Mouse (Mus musculus) frontal cortex, postnatal 14 days (tissue): ENCODE measurements around the gene Tspo2.

ENCODE experiments used
- DNase-seq, 2 experiments: peaks; one replicate each; pipeline ENCODE4 v3.0.0; 2022; ENCODE audit warnings: low spot score in 2 of 2

Gene Tspo2

DNA sequence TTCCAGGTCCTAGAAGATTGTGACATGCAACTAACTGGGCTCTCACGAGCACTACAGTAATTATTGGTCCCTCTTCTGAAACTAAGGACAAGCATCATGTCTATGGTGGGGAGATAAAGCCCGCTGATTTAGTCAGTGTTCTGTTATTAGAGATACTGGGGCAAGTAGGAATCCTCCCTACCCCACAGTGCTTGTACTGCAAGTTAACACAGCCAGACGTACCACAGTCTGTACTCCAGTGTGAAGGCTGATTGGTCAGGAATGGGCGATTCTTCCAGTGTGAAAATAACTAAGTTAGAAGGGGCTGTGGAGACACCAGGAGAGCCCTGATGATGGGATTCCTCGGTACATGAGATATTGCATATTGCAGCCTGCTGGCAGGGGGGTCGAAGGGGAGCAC is 33.8 kb downstream of the Tspo2 start:
- no peak for DNase-seq

GRCm38 (mm10) chr17:48416425-48417195 is 34.7 kb downstream of the Tspo2 start:
- peak in 1 of 2 experiments; percentile 59 for DNase-seq

DNA sequence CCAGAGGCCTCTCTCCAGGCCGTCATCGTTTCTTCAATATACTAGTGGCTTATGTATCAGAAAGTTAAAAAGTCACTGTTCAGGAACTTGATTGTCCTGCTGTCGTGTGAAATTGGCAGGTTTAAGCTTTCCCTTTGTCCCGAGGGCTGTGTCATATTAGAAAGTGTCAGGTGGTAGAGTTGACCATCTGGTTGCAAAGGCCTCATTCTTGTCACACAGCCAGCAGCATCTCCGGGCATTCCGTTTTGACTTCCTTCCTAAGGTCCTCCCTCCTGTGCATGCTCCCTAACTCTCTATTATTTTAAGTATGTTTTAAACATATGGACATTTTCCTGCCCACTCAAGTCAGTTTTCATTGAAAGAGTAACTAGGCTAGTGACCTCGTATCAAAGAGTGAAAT is 35.3 kb downstream of the Tspo2 start:
- DNase-seq: no peak

DNA sequence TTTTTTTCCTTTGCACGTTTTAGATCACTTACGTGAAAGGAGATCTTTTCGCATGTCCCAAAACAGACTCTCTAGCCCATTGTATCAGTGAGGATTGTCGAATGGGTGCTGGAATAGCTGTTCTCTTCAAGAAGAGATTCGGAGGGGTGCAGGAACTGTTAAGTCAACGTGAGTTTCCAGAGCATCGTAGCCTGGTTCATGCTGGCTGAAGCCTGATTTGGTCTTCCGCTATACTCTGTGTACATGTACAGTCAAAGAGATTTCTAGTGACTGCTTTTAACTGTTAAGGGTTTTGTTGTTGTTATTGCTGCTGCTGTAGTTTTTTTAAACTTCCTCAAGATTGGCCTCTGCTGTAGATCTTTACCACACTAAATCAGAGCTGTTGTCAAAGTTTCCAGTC is 40.1 kb downstream of the Tspo2 start:
- no peak for DNase-seq

DNA sequence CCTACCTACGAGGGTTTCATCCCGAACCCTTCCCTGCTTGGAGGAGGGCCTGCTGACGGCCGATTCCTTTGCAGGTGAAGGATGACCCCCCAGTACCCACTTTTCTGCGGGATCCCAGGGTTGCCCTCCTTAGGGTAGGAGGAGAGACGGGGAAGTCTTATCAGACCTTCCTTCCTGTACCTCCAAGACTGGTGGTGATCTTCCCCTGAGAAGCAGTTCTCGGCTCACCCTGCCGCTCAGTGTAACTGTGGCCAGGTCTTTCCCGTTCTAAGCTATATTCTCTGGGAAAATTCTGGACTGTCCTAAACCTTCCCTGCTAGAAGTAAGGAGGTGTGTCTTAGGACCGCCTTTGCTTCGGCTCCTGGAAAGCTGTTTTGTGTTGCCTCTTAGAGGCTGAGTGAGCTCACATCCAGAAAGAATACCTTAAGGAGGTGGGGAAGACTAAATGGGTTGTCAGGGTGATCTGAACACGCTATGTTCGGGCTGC is 41.0 kb downstream of the Tspo2 start:
- DNase-seq: no peak

DNA sequence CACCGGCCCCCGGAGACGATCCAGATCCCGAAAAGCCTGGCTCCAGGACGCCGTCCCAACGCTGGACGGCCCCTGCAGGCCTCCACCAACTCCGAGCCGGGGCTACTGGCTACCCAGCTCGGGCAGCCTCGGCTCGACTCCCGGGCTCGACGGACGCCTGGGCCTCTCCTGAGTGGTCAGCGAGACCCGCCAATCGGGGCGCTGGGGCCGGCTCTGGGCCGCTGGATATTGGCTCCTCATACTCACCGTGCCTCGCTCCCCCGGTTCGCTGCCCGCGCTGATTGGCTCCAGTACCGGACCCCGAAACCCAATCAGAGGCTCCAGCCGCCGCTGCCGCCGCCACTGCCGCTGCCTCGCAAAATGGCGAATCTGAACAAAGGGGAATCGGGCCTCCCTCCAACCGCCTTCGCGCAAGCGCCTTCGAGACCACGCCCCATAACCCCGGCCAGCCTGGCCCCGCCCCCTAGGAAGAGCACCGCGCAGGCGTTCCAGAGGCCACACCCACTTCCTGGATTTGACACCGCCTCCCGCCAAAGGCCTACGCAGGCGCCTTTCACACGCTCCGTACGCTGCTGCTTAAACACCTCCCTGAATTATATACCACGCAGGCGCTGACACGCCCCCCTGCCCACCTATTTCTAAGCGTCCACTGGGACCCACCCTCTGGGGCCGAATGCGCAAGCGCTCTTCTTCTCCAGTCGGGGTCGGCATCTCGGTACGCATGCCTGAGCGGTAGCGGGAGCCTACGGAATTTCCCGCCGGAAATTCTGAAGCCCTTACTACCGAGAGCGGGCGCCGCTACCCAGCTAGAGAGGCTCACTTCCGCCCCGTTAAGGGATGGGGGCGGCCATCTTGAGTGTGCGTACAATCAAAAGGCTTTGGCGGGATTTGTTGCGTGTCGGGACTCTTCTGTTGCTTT is 41.7 kb downstream of the Tspo2 start, which contains the start of the genes Nfya and Oard1:
Gene Nfya (minus strand): TSS at position 527 of the 919 bp plus-strand sequence.
Gene Oard1 (plus strand): TSS at position 635 of the 919 bp plus-strand sequence.
- peak; percentile 100 for DNase-seq

GRCm38 (mm10) chr17:48408526-48409291 is 42.6 kb downstream of the Tspo2 start:
- peak; percentile 44 to 58 for DNase-seq

DNA sequence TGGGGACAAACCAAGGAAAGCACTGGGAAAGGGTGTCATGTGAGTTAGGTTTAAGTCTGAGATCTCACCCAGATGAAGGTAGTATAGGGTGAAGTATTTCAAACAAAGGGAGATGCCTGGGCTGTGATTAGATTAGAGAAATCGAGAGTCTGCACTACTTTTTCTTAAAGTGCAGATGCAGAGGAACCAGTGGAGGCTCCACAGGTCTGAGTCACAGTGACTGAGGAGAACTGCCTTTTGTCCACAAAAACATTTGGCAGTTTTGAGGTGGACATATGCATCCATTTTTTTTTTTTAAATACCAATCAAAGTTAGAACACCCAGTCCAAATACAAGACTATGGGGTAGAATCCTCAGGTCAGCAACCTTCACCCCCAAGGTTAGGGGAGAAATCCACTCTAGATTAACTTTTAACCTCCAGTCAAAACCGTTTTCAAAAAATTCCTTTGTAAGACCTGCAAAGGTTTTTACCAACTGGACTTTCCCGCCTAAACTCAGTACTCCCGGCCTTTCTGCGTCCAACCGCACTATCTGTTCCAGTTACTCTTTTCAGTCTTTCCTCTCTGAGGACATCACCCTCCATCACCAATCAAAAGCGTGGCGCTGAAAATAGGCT is 43.3 kb downstream of the Tspo2 start:
- no peak for DNase-seq

- no peak for DNase-seq
Measured at GRCm38 (mm10) chr17:48407154-48407553, 44.2 kb downstream of the Tspo2 start.

GRCm38 (mm10) chr17:48404706-48405105 is 46.6 kb downstream of the Tspo2 start:
- no peak for DNase-seq

- DNase-seq: no peak
Measured at GRCm38 (mm10) chr17:48403848-48404247, 47.5 kb downstream of the Tspo2 start.

- DNase-seq: no peak
Measured at GRCm38 (mm10) chr17:48402751-48403150, 48.6 kb downstream of the Tspo2 start.

GRCm38 (mm10) chr17:48401710-48402109 is 49.6 kb downstream of the Tspo2 start:
- DNase-seq: no peak
